8 mouse cellular contexts compared by ENCODE assay signal in the genomic region with DNA sequence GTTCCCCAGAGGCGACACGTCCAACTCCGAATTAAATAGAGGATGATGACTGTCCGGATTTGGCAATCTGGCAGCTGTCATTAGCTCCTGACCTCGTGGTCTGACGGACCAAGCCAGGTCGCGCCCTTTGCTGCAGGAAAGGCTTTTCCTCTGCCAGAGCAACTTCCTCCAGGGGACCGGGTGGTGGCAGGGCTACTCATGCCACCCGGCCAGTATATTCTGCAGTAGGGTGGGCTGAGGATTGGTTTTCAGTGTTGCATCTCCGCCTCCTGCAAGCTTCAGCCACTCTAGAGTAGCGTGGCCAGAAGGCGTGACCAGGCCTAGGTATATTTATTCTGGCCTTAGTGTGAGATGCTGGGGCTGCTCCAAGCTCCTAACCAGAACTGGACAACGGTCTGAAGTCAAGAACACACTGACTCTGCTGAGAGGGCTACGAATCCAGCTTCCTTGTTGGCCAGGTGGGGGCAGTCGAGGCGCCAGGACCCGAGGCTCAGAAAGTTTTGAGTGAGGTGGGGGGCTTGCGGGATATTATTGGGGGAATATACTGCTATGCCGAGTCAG. TPM values are rescaled to one million over a fixed set of nuclear protein-coding genes. Genes with fewer than 3 reads are reported as not detected.
DNase-seq lines count a peak whose midpoint lies in the region; ATAC-seq lines count a peak whose summit lies in the region.

No protein-coding gene starts in this region.

- no peak for ATAC-seq in intestine, embryonic 15.5 days
- peak; percentile 4 for ATAC-seq in neural tube, embryonic 12.5 days (ENCODE audit: low FRiP score, low read depth)

- peak overlapping the region; percentile 75 for H3K4me2 ChIP-seq in intestine, embryonic 15.5 days (replicated peaks)
- H3K4me2 ChIP-seq in neural tube, embryonic 12.5 days (replicated peaks): peak overlapping the region; percentile 83

- intact Hi-C loops in left cerebral cortex, postnatal 4 days (cut with DNase I): no loop called here

- H3K36me3 ChIP-seq in intestine, embryonic 15.5 days: no peaks in the 10 kb centered on the region
- H3K36me3 ChIP-seq in neural tube, embryonic 12.5 days: no peaks in the 10 kb centered on the region

- no peaks in the 10 kb centered on the region for H3K27me3 ChIP-seq in intestine, embryonic 15.5 days (replicated peaks)
- no peaks in the 10 kb centered on the region for H3K27me3 ChIP-seq in neural tube, embryonic 12.5 days (replicated peaks)

- no peak overlapping the region for H3K4me3 ChIP-seq in intestine, embryonic 15.5 days (replicated peaks)
- 0 out of 2 replicates have a peak overlapping the region, but pooled peaks have one; percentile 91 for H3K4me3 ChIP-seq in neural tube, embryonic 12.5 days

- WGBS in intestine, embryonic 15.5 days: 29% methylated on average over 20 of the region's 20 CpGs
- 30% methylated on average over 20 of the region's 20 CpGs for WGBS in neural tube, embryonic 12.5 days

- no peak overlapping the region for H3K27ac ChIP-seq in intestine, embryonic 15.5 days
- no peak overlapping the region for H3K27ac ChIP-seq in neural tube, embryonic 12.5 days

- peak; percentile 47 for DNase-seq in left cerebral cortex, postnatal 4 days
- DNase-seq in left cerebral cortex, adult 9 months (ENCODE audit: low spot score in 2 of 2): no peak
- DNase-seq in cerebellum, adult 9-11 months: peak; percentile 71
- peak; percentile 58 for DNase-seq in gastrocnemius, postnatal 25 days
- DNase-seq in lung, adult 18-20 months: peak; percentile 71 to 79
- DNase-seq in frontal cortex, postnatal 36 days (ENCODE audit: low spot score in 2 of 2): no peak

- peaks cover 11% of the 10 kb centered on the region for H3K4me1 ChIP-seq in intestine, embryonic 15.5 days (replicated peaks)
- H3K4me1 ChIP-seq in neural tube, embryonic 12.5 days: peaks cover 39% of the 10 kb centered on the region

- H3K9ac ChIP-seq in intestine, embryonic 15.5 days: no peak overlapping the region
- H3K9ac ChIP-seq in neural tube, embryonic 12.5 days: no peak overlapping the region

- H3K9me3 ChIP-seq in intestine, embryonic 15.5 days: no peaks in the 10 kb centered on the region
- no peaks in the 10 kb centered on the region for H3K9me3 ChIP-seq in neural tube, embryonic 12.5 days

RNA-seq across cellular contexts. Expression of gene Cemip2, which starts 0.9 kb away (rescaled TPM):
- total RNA-seq in left cerebral cortex, postnatal 4 days (2021): 10 to 100 TPM; 27.9 to 28.3 TPM
- total RNA-seq in gastrocnemius, postnatal 25 days (2021): 1 to 10 TPM; 5.8 to 7.4 TPM
- 11.1 and 12.0 TPM in 2 replicates for polyA plus RNA-seq in intestine, embryonic 15.5 days (2015; fragmentation: Nextera tagmentation; extraction: Ambion mirVana)
- polyA plus RNA-seq in neural tube, embryonic 12.5 days (2016; fragmentation: Nextera tagmentation; extraction: Ambion mirVana): 85.7 and 89.1 TPM in 2 replicates

Comparison
In these comparisons a context has a peak if more than half of its experiments do, and no peak if none do; other contexts are left out.
1. DNase-seq: peak in left cerebral cortex, postnatal 4 days (single experiment), cerebellum, adult 9-11 months (single experiment), gastrocnemius, postnatal 25 days (single experiment) and lung, adult 18-20 months (2 of 2); none in left cerebral cortex, adult 9 months (0 of 2) and frontal cortex, postnatal 36 days (0 of 2).